Mouse (Mus musculus) brown adipose tissue, adult 24 weeks (tissue): ENCODE results near the gene Gm3045. TPM values are rescaled to one million over a fixed set of nuclear protein-coding genes. Genes with fewer than 3 reads are reported as not detected.

ENCODE experiments used
- H3K27ac ChIP-seq: fragments of 200-500 bp; replicated peaks from 2 replicates; pipeline ENCODE4 v1.5.1; 2012; ENCODE audit warnings: low read depth, mild to moderate bottlenecking, low read length
- H3K4me1 ChIP-seq: fragments of 200-500 bp; 2 replicates; pipeline ENCODE4 v1.6.1; 2012; ENCODE audit warnings: low read length, mixed read lengths; ENCODE audit not compliant: control insufficient read depth, insufficient read depth, insufficient read length
- H3K4me3 ChIP-seq: fragments of 200-500 bp; 2 replicates; pipeline ENCODE4 v1.5.1; 2012; ENCODE audit warnings: low read depth, mild to moderate bottlenecking, low read length, moderate library complexity; ENCODE audit not compliant: insufficient read depth
- polyA plus RNA-seq: library from polyadenylated mRNA; stranded (reverse); fragments of >200 nt; gene quantifications from 2 replicates; pipeline ENCODE4 v1.2.4, GENCODE M21; 2012; ENCODE audit not compliant: missing spikeins, insufficient read depth, insufficient read length

The Gm3045 gene
- polyA plus RNA-seq, 1 experiment, result not detected

DNA sequence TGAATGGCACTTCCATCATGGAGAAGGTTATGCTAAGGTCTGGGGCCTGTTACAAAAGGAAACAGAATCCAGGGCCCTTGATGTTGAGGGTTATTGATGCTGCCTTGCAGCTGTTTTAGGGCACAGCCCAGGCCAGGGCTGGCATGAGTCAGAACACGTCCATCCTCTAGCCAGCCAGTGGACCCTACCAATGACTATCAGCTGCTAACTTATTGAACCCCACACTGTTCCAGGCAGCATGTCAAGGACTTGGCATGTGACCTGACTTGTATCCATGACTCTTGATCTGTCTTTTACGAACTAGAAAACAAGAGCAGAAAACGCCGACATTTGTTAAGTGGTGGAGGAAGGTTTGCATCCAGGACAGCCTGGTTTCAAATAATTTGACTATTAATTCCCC lies 36.4 kb downstream of the Gm3045 start:
- Histone ChIP-seq H3K4me1 (no peaks in the 10 kb centered on the region), H3K4me3 (no peak overlapping the region), H3K27ac (no peak overlapping the region)

DNA sequence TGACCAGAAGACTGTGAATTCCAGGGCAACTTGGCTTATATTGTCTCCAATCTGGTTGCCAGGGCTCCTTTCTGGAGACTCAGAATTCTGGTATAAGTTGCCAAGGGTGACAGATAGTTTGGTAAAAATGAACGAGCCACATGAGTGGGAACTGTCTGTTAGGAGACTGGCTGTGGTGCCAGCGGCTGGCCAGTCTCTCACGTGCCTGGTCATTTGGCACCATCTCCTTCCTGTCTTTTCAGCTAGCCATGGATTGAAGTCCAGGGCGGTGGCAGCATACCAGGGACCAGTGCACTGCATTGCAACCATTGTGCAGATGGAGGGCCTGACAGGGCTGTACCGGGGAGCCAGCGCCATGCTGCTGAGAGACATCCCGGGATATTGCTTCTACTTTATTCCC lies 36.9 kb downstream of the Gm3045 start:
- H3K4me3 ChIP-seq, result no peak overlapping the region
- H3K27ac ChIP-seq, result no peak overlapping the region
- no peaks in the 10 kb centered on the region for H3K4me1 ChIP-seq

DNA sequence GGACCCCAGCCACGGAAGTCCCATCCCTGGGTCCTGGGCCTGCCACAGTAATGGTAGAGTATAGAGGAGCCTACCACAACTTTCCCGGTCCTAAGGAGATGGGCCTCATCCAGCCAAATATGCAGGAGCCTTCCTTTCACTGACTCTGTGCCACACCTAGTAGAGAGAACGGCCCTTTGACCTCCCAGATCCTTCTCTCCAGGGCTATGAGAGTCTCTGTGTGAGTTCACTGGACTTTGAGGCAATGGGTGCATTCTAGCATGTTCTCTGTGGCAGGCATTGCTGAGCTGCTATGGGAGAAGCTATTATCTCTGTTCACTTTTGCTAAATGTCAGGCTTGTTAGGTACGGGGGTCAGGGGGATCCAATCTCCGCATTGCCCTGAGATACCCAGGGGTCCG lies 37.4 kb downstream of the Gm3045 start:
- Histone ChIP-seq H3K4me1 (no peaks in the 10 kb centered on the region), H3K27ac (no peak overlapping the region), H3K4me3 (no peak overlapping the region)

DNA sequence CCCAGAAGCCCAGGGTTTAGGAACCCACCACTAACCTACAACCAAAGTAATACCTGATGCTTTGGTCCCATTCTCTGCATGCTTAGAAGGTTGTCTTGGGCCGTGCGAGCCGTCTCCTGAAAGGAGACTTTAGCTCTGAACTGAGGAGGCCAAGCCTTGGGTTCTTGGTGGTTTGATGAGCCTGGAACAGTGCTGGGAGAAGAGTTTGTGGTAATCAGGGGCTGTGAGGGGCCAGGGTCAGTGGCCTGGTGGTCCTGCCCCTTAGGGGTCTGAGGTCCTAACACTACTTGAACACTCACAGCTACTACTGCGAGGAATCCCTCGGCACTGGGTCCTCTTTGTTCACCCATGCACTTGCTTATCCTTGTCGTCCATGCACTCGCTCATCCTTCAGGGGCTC lies 41.4 kb downstream of the Gm3045 start:
- H3K27ac ChIP-seq, result no peak overlapping the region
- no peak overlapping the region for H3K4me3 ChIP-seq
- peaks cover 4% of the 10 kb centered on the region; the same call in 1 of the 2 replicates for H3K4me1 ChIP-seq

DNA sequence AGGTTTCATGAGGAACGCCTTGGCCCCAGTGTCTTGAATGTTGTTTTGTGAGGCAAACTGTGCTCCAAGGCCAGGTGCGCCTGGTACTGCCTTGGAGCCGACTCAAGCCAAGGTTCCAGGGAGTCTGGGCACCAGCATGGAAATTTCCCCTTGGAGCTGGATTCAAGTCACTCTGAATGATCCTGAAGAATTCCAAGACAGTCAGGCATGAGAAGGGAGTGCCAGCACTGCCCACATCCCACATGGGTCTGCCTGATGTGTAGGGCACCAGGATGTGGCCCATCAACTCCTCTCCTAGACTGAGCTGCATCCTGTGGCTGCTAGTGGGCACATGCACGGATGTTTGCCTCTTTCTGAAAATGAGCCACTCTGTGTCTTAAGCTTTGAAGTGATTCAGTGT lies 42.1 kb downstream of the Gm3045 start:
- H3K27ac ChIP-seq, result no peak overlapping the region
- H3K4me1 ChIP-seq, result peaks cover 4% of the 10 kb centered on the region; the same call in 1 of the 2 replicates
- no peak overlapping the region for H3K4me3 ChIP-seq

DNA sequence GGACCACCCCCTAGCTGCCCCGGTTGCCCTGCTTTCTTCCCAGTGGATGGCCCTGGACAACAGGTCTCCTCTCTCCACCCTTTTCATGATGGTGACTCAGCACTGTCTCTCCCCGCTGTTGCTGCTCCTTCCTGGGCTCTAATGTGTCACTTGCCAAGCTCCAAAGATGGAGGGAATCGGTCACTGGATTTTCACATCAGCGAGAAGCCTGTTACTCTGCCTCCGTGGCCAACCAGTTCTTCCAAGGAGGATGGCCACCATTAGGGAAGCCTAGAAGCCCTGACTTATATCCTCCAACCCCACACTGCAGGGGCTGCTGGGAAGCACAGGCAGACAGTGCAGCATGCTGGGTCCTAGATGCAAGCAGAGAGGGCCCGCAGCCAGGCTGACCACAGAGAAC lies 44.8 kb downstream of the Gm3045 start:
- Histone ChIP-seq H3K4me3 (no peak overlapping the region), H3K27ac (no peak overlapping the region), H3K4me1 (peaks cover 4% of the 10 kb centered on the region; the same call in 1 of the 2 replicates)

DNA sequence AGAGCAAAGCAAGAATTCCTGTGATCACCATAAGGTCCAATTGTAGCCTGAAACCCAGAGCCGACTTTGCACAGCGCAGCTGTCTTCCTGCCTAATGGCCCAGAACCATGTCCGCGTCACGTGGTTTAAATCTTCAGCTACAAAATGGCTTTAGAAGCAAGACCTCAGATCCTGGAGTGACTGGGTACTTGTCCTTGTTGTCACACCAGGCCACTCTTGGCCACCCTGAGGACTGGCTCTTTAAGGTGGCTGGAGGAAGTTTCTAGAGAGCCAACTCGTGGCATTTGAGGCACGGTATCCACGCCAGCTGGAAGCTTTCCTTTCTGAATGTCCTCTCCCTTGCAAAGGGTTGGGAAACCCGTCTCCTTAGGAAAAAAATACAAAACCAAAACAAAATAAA lies 45.6 kb downstream of the Gm3045 start:
- Histone ChIP-seq H3K4me3 (no peak overlapping the region), H3K4me1 (peaks cover 4% of the 10 kb centered on the region; the same call in 1 of the 2 replicates), H3K27ac (no peak overlapping the region)

DNA sequence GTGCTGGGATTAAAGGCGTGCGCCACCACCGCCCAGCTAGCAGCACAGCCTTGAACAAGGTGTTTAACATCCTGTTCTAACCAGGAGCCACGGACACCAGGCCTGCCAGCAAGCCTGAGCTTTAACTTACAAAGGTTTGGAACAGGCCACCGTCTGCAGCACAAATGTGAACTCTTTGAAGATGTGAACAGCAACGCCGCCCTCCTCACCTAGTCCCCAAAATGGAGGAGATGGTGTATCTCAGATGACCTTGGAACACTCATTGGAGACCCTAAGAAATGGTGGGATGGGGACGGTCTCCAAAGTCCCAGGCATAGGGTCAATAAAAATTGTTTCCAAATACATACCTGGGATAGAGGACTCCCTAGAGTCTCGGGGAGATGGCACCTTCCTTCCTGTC lies 46.3 kb downstream of the Gm3045 start:
- H3K27ac ChIP-seq, result no peak overlapping the region
- H3K4me1 ChIP-seq, result peaks cover 4% of the 10 kb centered on the region; the same call in 1 of the 2 replicates
- no peak overlapping the region for H3K4me3 ChIP-seq

DNA sequence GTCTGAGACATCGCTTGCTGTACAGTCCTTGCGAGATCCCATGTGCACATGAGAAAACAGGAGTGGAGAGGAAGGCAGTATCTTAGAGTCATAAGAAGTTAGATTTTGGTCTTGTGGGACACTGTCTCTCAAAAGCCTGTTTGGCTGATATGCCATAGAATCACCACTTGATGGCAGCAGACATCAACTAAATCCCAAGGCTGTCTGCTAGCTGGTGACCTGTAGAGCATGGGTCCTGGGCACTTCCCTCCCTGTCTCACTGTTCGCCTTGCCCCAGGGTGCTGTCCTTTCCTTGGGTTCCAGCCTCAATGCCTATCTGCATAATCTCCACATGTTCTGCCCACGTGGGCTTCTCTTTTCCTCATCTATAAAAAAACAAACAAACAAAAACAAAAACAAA lies 49.0 kb downstream of the Gm3045 start:
- H3K4me1 ChIP-seq, result peaks cover 4% of the 10 kb centered on the region; the same call in 1 of the 2 replicates
- no peak overlapping the region for H3K4me3 ChIP-seq
- H3K27ac ChIP-seq, result no peak overlapping the region

DNA sequence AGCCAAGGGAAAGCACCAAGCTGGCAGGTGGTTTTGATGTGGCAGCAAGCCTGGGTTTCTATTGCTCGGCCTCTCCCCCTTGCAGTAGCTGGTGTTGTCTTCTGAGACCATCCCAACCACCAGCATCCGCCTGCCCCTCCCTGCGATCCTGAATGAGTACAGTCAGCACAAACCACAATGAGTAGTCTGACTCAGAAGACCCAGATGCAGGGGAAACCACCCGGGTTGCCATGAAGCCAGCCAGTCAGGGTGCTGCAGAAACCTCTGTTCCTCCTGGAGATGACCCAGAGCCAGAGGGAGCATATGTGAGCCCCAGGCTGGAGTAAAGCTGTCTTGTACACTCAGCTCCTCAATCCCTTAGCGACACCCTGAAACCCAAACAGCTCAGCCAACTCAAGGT lies 50.4 kb downstream of the Gm3045 start:
- no peak overlapping the region for H3K4me3 ChIP-seq
- H3K27ac ChIP-seq, result no peak overlapping the region
- no peaks in the 10 kb centered on the region; the same call in 1 of the 2 replicates for H3K4me1 ChIP-seq

DNA sequence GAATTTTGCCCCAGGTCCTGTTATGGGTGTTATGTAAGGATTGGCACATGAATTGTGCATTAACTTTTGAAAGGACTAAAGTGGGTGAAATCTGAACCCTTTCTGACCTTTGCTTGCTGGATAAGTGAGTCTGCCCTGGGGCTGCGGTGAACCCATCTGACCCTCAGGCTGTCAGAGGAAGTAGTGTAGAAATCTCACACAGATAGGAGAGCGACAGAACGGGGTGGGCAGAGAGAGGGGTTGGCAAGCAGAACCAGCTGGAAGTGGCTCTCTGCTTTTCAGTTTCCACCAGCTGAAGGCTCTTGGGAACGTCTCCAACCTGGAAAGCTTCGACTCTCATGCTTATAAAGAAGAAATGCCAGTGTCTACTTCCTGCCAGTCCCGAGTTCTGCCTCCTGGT lies 50.9 kb downstream of the Gm3045 start:
- H3K4me3 ChIP-seq, result no peak overlapping the region
- no peaks in the 10 kb centered on the region for H3K4me1 ChIP-seq
- no peak overlapping the region for H3K27ac ChIP-seq

DNA sequence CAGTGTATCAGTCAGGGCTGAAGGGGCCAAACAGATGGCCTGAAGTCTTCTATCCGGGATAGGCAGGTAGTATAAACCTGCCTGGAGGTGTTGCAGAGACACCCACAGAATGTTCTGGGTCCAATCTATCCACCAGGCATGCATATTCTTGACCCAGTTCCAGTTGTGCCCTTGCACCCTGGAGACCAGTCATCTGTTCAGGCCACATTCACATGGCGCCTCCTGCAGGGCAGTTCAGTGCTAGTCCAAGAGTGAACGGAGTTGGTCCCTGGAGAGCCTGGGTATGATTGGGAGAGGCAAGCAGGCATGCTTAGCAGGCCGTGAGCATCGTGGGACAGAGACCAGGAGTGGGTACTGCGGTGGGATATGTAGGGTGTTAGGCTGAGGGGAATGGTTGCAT lies 51.6 kb downstream of the Gm3045 start:
- Histone ChIP-seq H3K4me3 (no peak overlapping the region), H3K4me1 (no peaks in the 10 kb centered on the region), H3K27ac (no peak overlapping the region)

DNA sequence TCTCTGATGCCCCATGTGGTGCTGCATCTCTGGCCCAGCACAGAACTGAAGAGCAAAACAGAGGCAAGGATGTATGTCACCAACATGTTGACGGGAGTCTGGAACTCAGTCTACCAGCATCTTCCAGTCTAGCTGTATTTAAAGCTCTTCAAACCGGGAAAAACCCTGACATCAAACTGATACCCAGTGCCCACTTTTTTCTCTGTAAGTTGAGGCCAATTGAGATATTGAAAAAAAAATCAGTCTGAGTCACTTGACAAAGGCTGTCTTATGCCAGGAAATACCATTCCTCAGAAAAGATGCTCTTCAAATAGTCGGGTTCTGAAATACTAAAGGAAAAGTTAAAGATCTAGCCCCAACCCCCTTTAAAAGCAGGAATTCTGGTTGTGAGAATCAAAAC lies 55.8 kb downstream of the Gm3045 start, which contains the start of gene Il9:
TSS of gene Il9 (minus strand) at position 101 of the 400 bp plus-strand sequence.
- Histone ChIP-seq H3K27ac (no peak within 1 kb of the TSS), H3K4me1 (no peaks in the 10 kb centered on the region), H3K4me3 (no peak within 1 kb of the TSS)

Other genes with a start within 250 kb of the Gm3045 start
- 1.1 and 2.8 TPM in 2 replicates for gene Tifab, start 247.7 kb upstream of the Gm3045 start, polyA plus RNA-seq
- gene Neurog1, start 174.4 kb upstream of the Gm3045 start, polyA plus RNA-seq, result not detected in 2 replicates
- gene Cxcl14, start 130.0 kb upstream of the Gm3045 start, polyA plus RNA-seq, result 31.2 and 35.7 TPM in 2 replicates
- gene Slc25a48, start 11.8 kb downstream of the Gm3045 start, polyA plus RNA-seq, result 22.3 and 26.7 TPM in 2 replicates
- gene Il9, start 55.7 kb downstream of the Gm3045 start, polyA plus RNA-seq, result not detected in 2 replicates
- gene Fbxl21, start 95.9 kb downstream of the Gm3045 start, polyA plus RNA-seq, result 0.52 TPM in 1 of 2 replicates, not detected in the other
- gene Lect2, start 121.9 kb downstream of the Gm3045 start, polyA plus RNA-seq, result not detected in 2 replicates
- gene Tgfbi, start 182.9 kb downstream of the Gm3045 start, polyA plus RNA-seq, result 17.9 and 18.3 TPM in 2 replicates